Mouse (Mus musculus): ENCODE measurements at regions not wholly inside any gene's neighbourhood (a gene's known extent, or its start where the extent isn't known, plus 50 kb on each side); places are given as distances from the start of the nearest gene placed in this dataset.

DNA sequence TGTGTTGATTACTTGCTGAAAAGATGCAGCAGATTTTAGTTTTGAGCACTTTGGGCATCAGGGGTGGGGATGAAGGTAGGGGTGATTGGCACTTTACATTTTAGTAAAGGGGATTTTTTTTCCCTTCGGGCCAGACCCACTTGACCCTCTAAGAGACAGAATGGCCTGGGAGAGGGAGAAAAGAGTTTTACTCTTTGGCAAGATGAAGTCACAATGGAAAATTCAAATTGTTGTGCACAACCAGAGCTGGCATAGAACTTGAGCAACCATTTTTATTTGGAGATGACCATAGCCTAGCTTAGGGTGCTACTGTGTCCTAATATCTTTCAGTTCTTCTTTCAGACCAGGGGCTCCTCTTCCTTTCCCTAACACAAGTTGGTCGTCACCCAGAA is 88.5 kb upstream of the Ssbp2 start:
- H3K9me3 ChIP-seq, result no peaks in the 10 kb centered on the region
- peak overlapping the region; percentile 74 for H3K4me2 ChIP-seq (replicated peaks)
- no peak overlapping the region for H3K9ac ChIP-seq (replicated peaks)
- peaks cover 57% of the 10 kb centered on the region for H3K4me1 ChIP-seq
- peak overlapping the region; percentile 97 for H3K27ac ChIP-seq (replicated peaks)
- H3K27me3 ChIP-seq, result no peaks in the 10 kb centered on the region
- no peaks in the 10 kb centered on the region for H3K36me3 ChIP-seq
- 11% methylated on average over 2 of the region's 2 CpGs for WGBS
- 0 out of 2 replicates have a peak, but pooled peaks have one; percentile 2 for ATAC-seq (ENCODE audit: low FRiP score, low read depth)
- peak overlapping the region; percentile 39; the same call in 1 of the 2 replicates for H3K4me3 ChIP-seq

DNA sequence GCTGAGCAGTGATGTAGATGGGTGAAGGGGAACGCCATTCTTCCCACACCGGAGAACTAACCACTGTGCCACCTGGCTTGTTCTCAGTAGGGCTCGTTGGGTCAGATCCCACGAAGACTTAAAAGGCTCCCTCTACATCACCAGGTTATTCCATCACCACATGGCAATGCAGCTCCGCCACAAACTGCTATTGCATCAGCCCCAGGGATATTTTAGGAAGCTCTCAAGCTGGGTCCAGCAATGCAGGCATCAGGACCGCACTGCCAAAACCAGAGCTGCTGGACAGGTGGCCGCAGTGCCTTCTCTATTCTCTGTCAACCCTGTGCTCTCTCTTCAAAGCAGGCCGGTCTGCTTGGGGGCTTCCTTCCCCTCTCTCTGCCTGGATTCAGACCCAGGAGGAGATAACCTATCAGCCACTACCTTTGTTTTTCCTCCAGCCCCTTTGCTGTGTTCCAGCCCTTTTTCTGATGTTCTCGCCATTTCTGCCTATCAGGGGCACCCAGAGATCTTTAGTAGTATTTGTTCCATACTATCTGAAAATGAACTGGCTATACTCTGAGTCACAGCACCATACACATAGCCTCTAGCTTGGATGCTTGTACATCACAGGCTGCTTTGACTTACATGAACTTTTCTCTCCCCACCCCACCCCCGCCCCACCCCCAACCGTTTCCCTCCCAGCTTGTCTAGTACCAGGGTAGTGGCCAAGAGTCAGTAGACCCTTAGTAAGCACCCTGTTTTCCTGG is 87.8 kb upstream of the Ssbp2 start:
- Histone ChIP-seq H3K4me2 (replicated peaks) (0 out of 2 replicates have a peak overlapping the region, but pooled peaks have one; percentile 74), H3K9me3 (no peaks in the 10 kb centered on the region), H3K4me3 (no peak overlapping the region), H3K27ac (replicated peaks) (peak overlapping the region; percentile 97), H3K27me3 (no peaks in the 10 kb centered on the region), H3K36me3 (no peaks in the 10 kb centered on the region), H3K4me1 (peaks cover 55% of the 10 kb centered on the region), H3K9ac (replicated peaks) (no peak overlapping the region)
- ATAC-seq (ENCODE audit: low FRiP score, low read depth), result no peak
- 72% methylated on average over 11 of the region's 11 CpGs for WGBS

DNA sequence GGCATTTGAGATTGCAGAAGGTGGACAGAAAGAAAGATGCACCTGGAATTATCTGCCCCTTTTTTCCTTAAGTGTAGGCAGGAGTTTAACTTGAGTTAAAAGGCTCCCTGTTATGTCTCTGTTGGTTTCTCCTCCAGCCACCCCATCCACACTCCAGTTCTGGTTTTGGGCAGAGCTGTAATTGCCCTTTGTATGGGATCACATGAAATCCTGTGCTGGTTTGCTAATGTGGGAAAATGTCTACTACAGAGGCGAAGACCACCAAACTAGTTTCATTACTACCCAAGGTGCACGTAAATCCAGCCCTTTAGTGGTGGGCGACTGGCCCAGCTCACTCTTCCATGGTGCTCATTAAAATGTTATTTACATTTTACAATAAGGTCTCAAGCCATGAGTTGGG is 85.9 kb upstream of the Ssbp2 start:
- Histone ChIP-seq H3K27me3 (no peaks in the 10 kb centered on the region), H3K27ac (replicated peaks) (peak overlapping the region; percentile 52), H3K36me3 (no peaks in the 10 kb centered on the region), H3K9ac (replicated peaks) (no peak overlapping the region), H3K9me3 (no peaks in the 10 kb centered on the region), H3K4me1 (peaks cover 47% of the 10 kb centered on the region), H3K4me2 (replicated peaks) (no peak overlapping the region), H3K4me3 (no peak overlapping the region)
- ATAC-seq (ENCODE audit: low FRiP score, low read depth), result peak; percentile 8; the same call in 1 of the 2 replicates
- 8% methylated on average over 3 of the region's 3 CpGs for WGBS

DNA sequence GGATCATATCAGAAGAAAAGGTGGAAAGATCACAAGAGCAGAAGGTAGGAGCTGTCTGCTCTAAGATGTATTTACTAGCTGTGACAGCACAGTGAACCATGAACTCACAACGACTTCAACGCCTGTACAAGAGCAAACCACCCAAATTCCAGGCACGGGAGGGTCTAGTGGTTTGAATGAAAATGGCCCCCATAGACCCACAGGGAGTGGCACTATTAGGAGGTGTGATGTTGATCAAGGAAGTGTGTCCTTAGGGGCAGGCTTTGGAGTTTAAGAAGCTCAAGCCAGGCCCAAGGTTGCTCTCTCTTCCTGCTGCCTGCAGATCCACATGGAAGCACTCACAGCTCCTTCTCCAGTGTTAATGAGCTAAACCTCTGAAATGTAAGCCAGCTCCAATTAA is 83.5 kb upstream of the Ssbp2 start:
- H3K9me3 ChIP-seq, result no peaks in the 10 kb centered on the region
- WGBS, result 95% methylated on average over 3 of the region's 3 CpGs
- H3K27me3 ChIP-seq, result no peaks in the 10 kb centered on the region
- H3K27ac ChIP-seq (replicated peaks), result no peak overlapping the region
- H3K4me1 ChIP-seq, result peaks cover 29% of the 10 kb centered on the region
- no peak overlapping the region for H3K9ac ChIP-seq (replicated peaks)
- H3K36me3 ChIP-seq, result no peaks in the 10 kb centered on the region
- H3K4me2 ChIP-seq (replicated peaks), result no peak overlapping the region
- ATAC-seq (ENCODE audit: low FRiP score, low read depth), result no peak
- H3K4me3 ChIP-seq, result no peak overlapping the region

DNA sequence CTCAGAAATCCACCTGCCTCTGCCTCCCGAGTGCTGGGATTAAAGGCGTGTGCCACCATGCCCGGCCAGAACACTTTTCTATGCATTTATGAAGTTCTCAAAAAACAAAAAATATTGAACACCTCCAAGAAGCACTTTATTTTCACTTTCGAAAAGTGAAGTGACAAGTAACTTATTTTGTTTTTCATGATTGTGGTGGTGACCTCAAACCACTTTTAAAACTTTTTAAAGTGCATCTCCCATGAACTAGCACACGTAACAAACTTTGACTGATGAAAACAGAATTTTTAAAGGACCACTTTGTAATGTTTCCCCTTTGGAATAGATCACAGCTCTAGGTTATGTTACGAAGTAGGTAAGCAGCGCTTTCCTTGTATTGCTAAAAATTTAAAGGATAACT is 82.7 kb upstream of the Ssbp2 start:
- Histone ChIP-seq H3K27me3 (no peaks in the 10 kb centered on the region), H3K4me3 (no peak overlapping the region), H3K9me3 (no peaks in the 10 kb centered on the region), H3K4me2 (replicated peaks) (no peak overlapping the region), H3K4me1 (peaks cover 20% of the 10 kb centered on the region), H3K36me3 (no peaks in the 10 kb centered on the region), H3K27ac (replicated peaks) (no peak overlapping the region), H3K9ac (replicated peaks) (no peak overlapping the region)
- WGBS, result 94% methylated on average over 7 of the region's 7 CpGs
- ATAC-seq (ENCODE audit: low FRiP score, low read depth), result no peak

DNA sequence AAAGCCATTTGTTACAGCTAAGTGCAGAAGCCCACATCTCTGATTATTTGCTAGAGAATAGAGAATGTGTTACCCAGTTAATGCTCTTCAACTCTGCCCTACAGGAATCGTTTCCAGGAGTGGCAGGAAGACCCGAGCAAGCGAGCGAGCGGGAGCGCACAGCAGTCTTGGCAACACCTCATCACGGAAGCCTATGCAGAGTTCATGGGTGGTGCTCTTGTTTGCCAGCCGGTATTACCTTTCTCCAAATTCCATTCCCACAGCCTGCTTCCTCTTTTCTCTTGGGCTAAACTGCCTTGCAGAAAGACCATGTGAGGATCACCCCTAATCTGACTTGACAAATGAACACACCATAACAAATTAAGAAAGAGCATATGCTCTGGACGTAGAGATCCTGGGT is 82.1 kb upstream of the Ssbp2 start:
- Histone ChIP-seq H3K4me3 (no peak overlapping the region), H3K36me3 (no peaks in the 10 kb centered on the region), H3K9ac (replicated peaks) (no peak overlapping the region), H3K4me2 (replicated peaks) (no peak overlapping the region), H3K4me1 (peaks cover 14% of the 10 kb centered on the region), H3K9me3 (no peaks in the 10 kb centered on the region), H3K27ac (replicated peaks) (no peak overlapping the region), H3K27me3 (no peaks in the 10 kb centered on the region)
- 82% methylated on average over 9 of the region's 9 CpGs for WGBS
- ATAC-seq (ENCODE audit: low FRiP score, low read depth), result no peak

DNA sequence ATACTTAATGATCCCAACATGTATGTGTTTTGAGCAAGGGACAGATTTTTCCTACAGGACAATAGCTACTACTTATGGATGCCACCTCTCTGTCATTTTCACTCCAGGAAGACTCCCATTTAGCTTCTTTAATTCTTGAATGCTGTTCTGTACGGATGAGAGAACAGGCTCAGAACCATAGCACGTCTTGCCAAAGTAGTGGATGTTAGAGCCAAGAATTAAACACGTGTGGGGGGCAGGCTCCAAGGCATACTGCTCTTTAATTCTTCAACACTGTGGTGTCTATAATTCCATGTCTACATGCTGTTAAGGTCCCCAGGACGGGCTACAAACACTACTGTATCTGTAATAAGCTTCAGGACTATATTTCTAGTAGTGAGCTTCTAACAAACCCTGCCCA is 74.7 kb upstream of the Ssbp2 start:
- no peak overlapping the region for H3K27ac ChIP-seq (replicated peaks)
- WGBS, result 73% methylated on average over 4 of the region's 4 CpGs

DNA sequence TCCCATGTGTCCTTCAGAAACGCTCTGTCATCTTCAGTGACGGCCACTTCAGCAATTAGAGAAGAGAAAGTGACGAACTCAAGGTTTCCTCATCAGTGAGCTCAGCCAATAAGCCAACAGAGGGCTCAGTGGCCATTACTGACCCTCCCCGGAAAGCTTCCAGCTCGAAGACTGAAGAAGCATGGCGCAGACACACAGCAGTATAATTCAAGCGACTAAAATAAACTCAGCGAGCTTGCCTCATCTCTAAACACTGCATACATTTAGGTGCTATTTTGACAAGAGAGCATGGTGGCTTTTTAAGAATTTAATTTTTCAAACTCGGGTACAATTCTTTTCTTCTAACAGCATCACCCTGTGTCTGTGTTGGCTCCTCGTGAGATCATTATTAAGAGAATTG is 72.2 kb upstream of the Ssbp2 start:
- no peaks in the 10 kb centered on the region for H3K36me3 ChIP-seq
- peaks cover 22% of the 10 kb centered on the region for H3K4me1 ChIP-seq
- no peak overlapping the region for H3K9ac ChIP-seq (replicated peaks)
- 71% methylated on average over 10 of the region's 10 CpGs for WGBS
- no peak overlapping the region for H3K27ac ChIP-seq (replicated peaks)
- ATAC-seq (ENCODE audit: low FRiP score, low read depth), result no peak
- H3K4me3 ChIP-seq, result no peak overlapping the region
- no peaks in the 10 kb centered on the region for H3K9me3 ChIP-seq
- H3K4me2 ChIP-seq (replicated peaks), result no peak overlapping the region
- no peaks in the 10 kb centered on the region for H3K27me3 ChIP-seq

More for the DNA sequence above, 74.7 kb upstream of the Ssbp2 start:
- no peaks in the 10 kb centered on the region for H3K27me3 ChIP-seq
- H3K4me1 ChIP-seq, result peaks cover 9% of the 10 kb centered on the region; the same call in 1 of the 2 replicates
- H3K9ac ChIP-seq (replicated peaks), result no peak overlapping the region
- ATAC-seq (ENCODE audit: low FRiP score, low read depth), result no peak
- no peak overlapping the region for H3K4me2 ChIP-seq (replicated peaks)
- H3K9me3 ChIP-seq, result no peaks in the 10 kb centered on the region
- no peak overlapping the region for H3K4me3 ChIP-seq
- H3K36me3 ChIP-seq, result no peaks in the 10 kb centered on the region

DNA sequence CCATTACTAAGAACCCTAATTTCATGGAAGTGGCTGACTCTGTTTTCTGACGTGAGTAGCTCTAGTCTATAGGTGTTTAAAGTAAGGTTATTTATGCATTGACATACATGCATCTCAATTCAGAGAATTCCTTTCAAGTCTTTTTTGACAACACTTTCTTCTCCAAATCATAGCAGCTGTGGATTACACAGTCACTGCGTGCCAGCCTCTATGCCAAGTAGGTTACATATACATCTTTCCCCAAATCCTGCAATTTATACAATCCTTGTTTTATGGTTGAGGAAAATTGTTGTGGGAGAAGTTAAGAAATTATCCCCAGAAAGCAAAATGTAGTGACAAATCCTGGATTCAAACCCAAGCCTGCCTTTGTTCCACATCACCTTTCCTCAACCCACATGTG is 56.5 kb upstream of the Ssbp2 start:
- Histone ChIP-seq H3K4me3 (no peak overlapping the region), H3K27me3 (no peaks in the 10 kb centered on the region), H3K27ac (replicated peaks) (no peak overlapping the region), H3K36me3 (no peaks in the 10 kb centered on the region), H3K9me3 (no peaks in the 10 kb centered on the region), H3K9ac (replicated peaks) (no peak overlapping the region), H3K4me1 (no peaks in the 10 kb centered on the region), H3K4me2 (replicated peaks) (no peak overlapping the region)
- ATAC-seq (ENCODE audit: low FRiP score, low read depth), result no peak
- 94% methylated on average over 2 of the region's 2 CpGs for WGBS

DNA sequence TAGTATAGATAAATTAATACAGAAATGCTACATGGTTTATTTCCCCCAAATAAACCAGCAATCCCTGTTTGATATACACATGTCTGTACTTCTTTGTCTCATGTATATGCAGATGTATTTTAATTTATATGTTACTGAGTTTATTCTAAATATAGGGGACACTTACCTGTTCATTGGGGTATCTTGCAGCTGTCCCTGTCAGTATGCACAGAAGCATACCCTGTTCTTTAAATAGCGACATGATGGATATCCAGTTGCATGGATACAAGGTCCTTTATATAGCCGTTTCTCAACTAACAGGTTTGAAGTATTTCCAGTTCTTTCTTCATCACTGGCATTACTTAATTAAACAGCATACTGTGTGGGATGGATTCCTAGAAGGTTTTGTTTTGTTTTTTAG is 55.1 kb upstream of the Ssbp2 start:
- WGBS, result 91% methylated on average over 2 of the region's 2 CpGs
- H3K9me3 ChIP-seq, result no peaks in the 10 kb centered on the region
- no peak overlapping the region for H3K4me2 ChIP-seq (replicated peaks)
- no peaks in the 10 kb centered on the region for H3K36me3 ChIP-seq
- H3K27me3 ChIP-seq, result no peaks in the 10 kb centered on the region
- no peak overlapping the region for H3K4me3 ChIP-seq
- ATAC-seq (ENCODE audit: low FRiP score, low read depth), result no peak
- no peaks in the 10 kb centered on the region for H3K4me1 ChIP-seq
- H3K27ac ChIP-seq (replicated peaks), result no peak overlapping the region
- H3K9ac ChIP-seq (replicated peaks), result no peak overlapping the region

DNA sequence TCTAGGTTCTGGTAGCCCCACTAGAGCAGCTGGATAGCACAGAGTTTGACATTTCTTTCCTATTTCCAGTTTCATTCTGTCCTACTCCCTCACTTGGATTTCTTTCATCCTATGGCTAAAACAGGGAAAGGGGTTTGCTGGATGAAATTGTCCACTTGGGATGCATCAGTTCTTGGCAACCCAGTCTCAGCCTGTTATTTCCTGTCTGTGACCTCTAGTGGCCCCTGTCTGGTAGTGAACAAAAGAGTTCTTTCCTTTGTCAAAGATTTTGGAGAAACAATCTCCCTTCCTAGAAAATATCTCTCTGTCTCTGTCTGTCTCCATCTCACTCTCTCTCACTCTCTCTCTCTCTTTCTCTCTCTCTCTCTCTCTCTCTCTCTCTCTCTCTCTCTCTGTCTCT is 50.0 kb upstream of the Ssbp2 start:
- no peaks in the 10 kb centered on the region for H3K27me3 ChIP-seq

More for the DNA sequence above, 50.0 kb upstream of the Ssbp2 start:
- H3K9ac ChIP-seq (replicated peaks), result no peak overlapping the region
- no peak for ATAC-seq (ENCODE audit: low FRiP score, low read depth)
- H3K9me3 ChIP-seq, result no peaks in the 10 kb centered on the region
- H3K27ac ChIP-seq (replicated peaks), result no peak overlapping the region
- H3K4me1 ChIP-seq, result no peaks in the 10 kb centered on the region
- H3K4me3 ChIP-seq, result no peak overlapping the region
- no peak overlapping the region for H3K4me2 ChIP-seq (replicated peaks)
- no peaks in the 10 kb centered on the region for H3K36me3 ChIP-seq
